Mouse (Mus musculus) kidney, embryonic 16.5 days (tissue): Measurements from ENCODE around the gene Rexo4. TPM values are rescaled to one million over a fixed set of nuclear protein-coding genes. Genes with fewer than 3 reads are reported as not detected.

ENCODE experiments used
- polyA plus RNA-seq: library from polyadenylated mRNA; unstranded; fragments of >200 nt; fragmentation: Nextera tagmentation; extraction: Ambion mirVana; gene quantifications from 2 replicates; pipeline ENCODE4 v1.2.1, GENCODE M21; 2015

The Rexo4 gene
- polyA plus RNA-seq, 1 experiment from 2014 or later: 52.6 TPM

Other genes with a start within 250 kb of the Rexo4 start
- not detected in 2 replicates for gene Abo, start 99.4 kb downstream of the Rexo4 start, polyA plus RNA-seq
- 34.2 and 34.7 TPM in 2 replicates for gene Surf6, start 61.5 kb downstream of the Rexo4 start, polyA plus RNA-seq
- 62.6 and 62.9 TPM in 2 replicates for gene Med22, start 53.7 kb downstream of the Rexo4 start, polyA plus RNA-seq
- 574 and 624 TPM in 2 replicates for gene Rpl7a, start 53.6 kb downstream of the Rexo4 start, polyA plus RNA-seq
- gene Surf2, start 48.0 kb downstream of the Rexo4 start, polyA plus RNA-seq: 46.6 and 52.2 TPM in 2 replicates
- gene Surf1, start 47.9 kb downstream of the Rexo4 start, polyA plus RNA-seq: 61.0 and 63.9 TPM in 2 replicates
- gene Surf4, start 30.5 kb downstream of the Rexo4 start, polyA plus RNA-seq: 240 and 248 TPM in 2 replicates
- gene Stkld1, start 30.3 kb downstream of the Rexo4 start, polyA plus RNA-seq: 0.07 and 0.10 TPM in 2 replicates
- gene Adamts13, start 9.0 kb upstream of the Rexo4 start, polyA plus RNA-seq: not detected in 2 replicates
- 70.2 and 70.3 TPM in 2 replicates for gene Cacfd1, start 45.5 kb upstream of the Rexo4 start, polyA plus RNA-seq
- gene Slc2a6, start 63.6 kb upstream of the Rexo4 start, polyA plus RNA-seq: 0.33 and 0.84 TPM in 2 replicates
- gene Mymk, start 107.8 kb upstream of the Rexo4 start, polyA plus RNA-seq: 1.5 and 1.6 TPM in 2 replicates
- 1.6 and 2.0 TPM in 2 replicates for gene Adamtsl2, start 115.0 kb upstream of the Rexo4 start, polyA plus RNA-seq
- 0.08 and 0.14 TPM in 2 replicates for gene Fam163b, start 178.1 kb upstream of the Rexo4 start, polyA plus RNA-seq
- gene Dbh, start 200.8 kb upstream of the Rexo4 start, polyA plus RNA-seq: 3.0 and 7.1 TPM in 2 replicates